Mouse (Mus musculus) liver, embryonic 16.5 days (tissue): ENCODE results near the gene 4930404H24Rik. TPM values are rescaled to one million over a fixed set of nuclear protein-coding genes. Genes with fewer than 3 reads are reported as not detected.

ENCODE experiments used
- ATAC-seq: fragments of 200-750 bp; cut with Nextera tagmentation; 2 replicates; pipeline ENCODE4 v1.8.0; 2017; ENCODE audit warnings: low read depth, mild to moderate bottlenecking, moderate number of reproducible peaks, moderate library complexity
- H3K27ac ChIP-seq: fragments of 300-500 bp; sonication (generic); 2 replicates; pipeline ENCODE4 v1.5.1; 2014; ENCODE audit warnings: mild to moderate bottlenecking, low read length
- H3K27me3 ChIP-seq: fragments of 300-500 bp; sonication (generic); 2 replicates; pipeline ENCODE4 v1.6.1; 2014; ENCODE audit warnings: low read depth, low read length, mixed read lengths; ENCODE audit not compliant: control insufficient read depth, insufficient read depth
- H3K36me3 ChIP-seq: fragments of 300-500 bp; sonication (generic); 2 replicates; pipeline ENCODE4 v1.6.1; 2014; ENCODE audit warnings: mild to moderate bottlenecking; ENCODE audit not compliant: control insufficient read depth, insufficient read depth
- H3K4me1 ChIP-seq: fragments of 300-500 bp; sonication (generic); 2 replicates; pipeline ENCODE4 v1.6.1; 2014; ENCODE audit warnings: low read depth, low read length, mixed read lengths; ENCODE audit not compliant: control insufficient read depth
- H3K4me2 ChIP-seq: fragments of 300-500 bp; sonication (generic); 2 replicates; pipeline ENCODE4 v1.6.1; 2014; ENCODE audit warnings: low read depth, low read length, mixed read lengths
- H3K4me3 ChIP-seq: fragments of 300-500 bp; sonication (generic); 2 replicates; pipeline ENCODE4 v1.5.1; 2014; ENCODE audit warnings: low read depth, mild to moderate bottlenecking, low read length
- H3K9ac ChIP-seq: fragments of 300-500 bp; sonication (generic); 2 replicates; pipeline ENCODE4 v1.6.1; 2014; ENCODE audit warnings: low read depth, low read length
- H3K9me3 ChIP-seq: fragments of 300-500 bp; sonication (generic); replicated peaks from 2 replicates; pipeline ENCODE4 v1.6.1; 2016; ENCODE audit warnings: low read length; ENCODE audit not compliant: control insufficient read depth
- WGBS: fragments of 180-500 bp; shearing (Covaris S2); extraction: QIAGEN DNeasy Blood & Tissue Kit; methylation state at CpG from one replicate; pipeline ENCODE4 v1.1.7; 2014; ENCODE audit not compliant: insufficient replicate concordance; 5-methylcytosine and 5-hydroxymethylcytosine counted together
- polyA plus RNA-seq: library from polyadenylated mRNA; unstranded; fragments of >200 nt; fragmentation: Nextera tagmentation; extraction: Ambion mirVana; gene quantifications from 2 replicates; pipeline ENCODE4 v1.2.1, GENCODE M21; 2015

Gene 4930404H24Rik
- polyA plus RNA-seq, 1 experiment from 2014 or later = not detected

- 74% methylated on average over 6 of the region's 6 CpGs for WGBS
- Histone ChIP-seq H3K27me3 (peaks cover 23% of the 10 kb centered on the region), H3K4me3 (no peak overlapping the region), H3K36me3 (no peaks in the 10 kb centered on the region), H3K27ac (no peak overlapping the region), H3K9ac (no peak overlapping the region), H3K9me3 (no peaks in the 10 kb centered on the region), H3K4me1 (peaks cover 33% of the 10 kb centered on the region), H3K4me2 (no peak overlapping the region)
- no peak for ATAC-seq
Observed at GRCm38 (mm10) chr2:153448519-153448918, 44.1 kb upstream of the 4930404H24Rik start.

- H3K4me1 ChIP-seq = peaks cover 38% of the 10 kb centered on the region
- peak; percentile 91 for ATAC-seq
- peak overlapping the region; percentile 83 for H3K27ac ChIP-seq
- no peaks in the 10 kb centered on the region for H3K36me3 ChIP-seq
- H3K4me2 ChIP-seq = peak overlapping the region; percentile 19
- H3K9ac ChIP-seq = peak overlapping the region; percentile 40
- WGBS = 46% methylated on average over 12 of the region's 12 CpGs
- no peak overlapping the region for H3K4me3 ChIP-seq
- H3K27me3 ChIP-seq = no peaks in the 10 kb centered on the region
- H3K9me3 ChIP-seq = no peaks in the 10 kb centered on the region
Observed at GRCm38 (mm10) chr2:153453961-153454759, 38.4 kb upstream of the 4930404H24Rik start.

- H3K4me3 ChIP-seq = no peak overlapping the region
- H3K4me2 ChIP-seq = peak overlapping the region; percentile 19
- no peaks in the 10 kb centered on the region for H3K27me3 ChIP-seq
- H3K36me3 ChIP-seq = no peaks in the 10 kb centered on the region
- H3K9ac ChIP-seq = peak overlapping the region; percentile 40
- WGBS = 28% methylated on average over 9 of the region's 9 CpGs
- peak; percentile 80 for ATAC-seq
- H3K4me1 ChIP-seq = peaks cover 38% of the 10 kb centered on the region
- no peaks in the 10 kb centered on the region for H3K9me3 ChIP-seq
- H3K27ac ChIP-seq = peak overlapping the region; percentile 83
Observed at GRCm38 (mm10) chr2:153454841-153455506, 37.6 kb upstream of the 4930404H24Rik start.

GRCm38 (mm10) chr2:153457467-153457866 lies 35.1 kb upstream of the 4930404H24Rik start:
- no peak overlapping the region for H3K4me3 ChIP-seq
- ATAC-seq = no peak
- no peak overlapping the region for H3K4me2 ChIP-seq
- H3K9me3 ChIP-seq = no peaks in the 10 kb centered on the region
- H3K27ac ChIP-seq = no peak overlapping the region
- no peaks in the 10 kb centered on the region for H3K27me3 ChIP-seq
- no peak overlapping the region for H3K9ac ChIP-seq
- WGBS = 47% methylated on average over 4 of the region's 4 CpGs
- no peaks in the 10 kb centered on the region for H3K36me3 ChIP-seq
- H3K4me1 ChIP-seq = peaks cover 38% of the 10 kb centered on the region

GRCm38 (mm10) chr2:153458022-153458441 lies 34.6 kb upstream of the 4930404H24Rik start:
- no peak for ATAC-seq
- no peak overlapping the region for H3K4me3 ChIP-seq
- H3K9ac ChIP-seq = no peak overlapping the region
- 43% methylated on average over 3 of the region's 3 CpGs for WGBS
- no peaks in the 10 kb centered on the region for H3K27me3 ChIP-seq
- H3K4me1 ChIP-seq = peaks cover 38% of the 10 kb centered on the region
- H3K36me3 ChIP-seq = no peaks in the 10 kb centered on the region
- H3K27ac ChIP-seq = peak overlapping the region; percentile 53
- H3K9me3 ChIP-seq = no peaks in the 10 kb centered on the region
- H3K4me2 ChIP-seq = no peak overlapping the region

- no peak for ATAC-seq
- 85% methylated on average over 3 of the region's 3 CpGs for WGBS
- Histone ChIP-seq H3K27me3 (no peaks in the 10 kb centered on the region), H3K4me2 (no peak overlapping the region), H3K4me3 (no peak overlapping the region), H3K36me3 (peaks cover 7% of the 10 kb centered on the region), H3K9ac (no peak overlapping the region), H3K9me3 (no peaks in the 10 kb centered on the region), H3K4me1 (peaks cover under 1% of the 10 kb centered on the region), H3K27ac (no peak overlapping the region)
Observed at GRCm38 (mm10) chr2:153463257-153463656, 29.3 kb upstream of the 4930404H24Rik start.

GRCm38 (mm10) chr2:153467372-153467771 lies 25.2 kb upstream of the 4930404H24Rik start:
- Histone ChIP-seq H3K36me3 (peaks cover 7% of the 10 kb centered on the region), H3K27me3 (no peaks in the 10 kb centered on the region), H3K4me2 (no peak overlapping the region), H3K4me3 (no peak overlapping the region), H3K4me1 (peaks cover 3% of the 10 kb centered on the region), H3K9ac (no peak overlapping the region), H3K27ac (no peak overlapping the region), H3K9me3 (no peaks in the 10 kb centered on the region)
- no peak for ATAC-seq
- WGBS = 32% methylated on average over 1 of the region's 1 CpGs

- Histone ChIP-seq H3K36me3 (no peaks in the 10 kb centered on the region; the same call in 1 of the 2 replicates), H3K4me1 (peaks cover 3% of the 10 kb centered on the region), H3K9me3 (no peaks in the 10 kb centered on the region), H3K27me3 (no peaks in the 10 kb centered on the region), H3K4me3 (no peak overlapping the region), H3K27ac (no peak overlapping the region), H3K9ac (no peak overlapping the region), H3K4me2 (no peak overlapping the region)
- 69% methylated on average over 2 of the region's 2 CpGs for WGBS
- no peak for ATAC-seq
Observed at GRCm38 (mm10) chr2:153469317-153469716, 23.3 kb upstream of the 4930404H24Rik start.

- 69% methylated on average over 4 of the region's 4 CpGs for WGBS
- H3K9me3 ChIP-seq = no peaks in the 10 kb centered on the region
- no peaks in the 10 kb centered on the region; the same call in 1 of the 2 replicates for H3K36me3 ChIP-seq
- ATAC-seq = no peak
- H3K4me2 ChIP-seq = no peak overlapping the region
- H3K9ac ChIP-seq = no peak overlapping the region
- H3K27me3 ChIP-seq = no peaks in the 10 kb centered on the region
- no peak overlapping the region for H3K27ac ChIP-seq
- H3K4me3 ChIP-seq = no peak overlapping the region
- peaks cover 3% of the 10 kb centered on the region for H3K4me1 ChIP-seq
Observed at GRCm38 (mm10) chr2:153469764-153470163, 22.8 kb upstream of the 4930404H24Rik start.
